Mouse (Mus musculus): Measurements from ENCODE around the gene Manba.

Gene Manba

DNA sequence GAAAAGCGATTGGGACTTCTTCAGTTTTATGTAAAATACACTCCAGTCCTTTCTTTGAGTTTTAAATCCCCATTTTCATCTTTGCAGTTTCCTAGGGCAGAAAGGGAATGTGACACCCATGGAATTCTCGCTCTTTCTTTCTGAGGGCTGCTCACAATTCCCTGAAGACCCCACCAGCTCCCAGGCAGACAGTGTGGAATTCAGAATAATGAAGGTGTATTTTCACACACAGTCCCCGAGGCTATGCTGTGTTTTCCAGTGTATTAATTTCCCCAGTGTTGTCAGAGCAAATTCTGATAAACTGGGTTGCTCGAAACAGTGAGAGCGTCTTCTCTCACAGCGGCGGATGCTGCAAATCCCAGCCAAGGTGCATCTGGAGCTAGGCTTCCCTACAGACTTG lies 44.3 kb downstream of the Manba start:
- DNase-seq (ENCODE audit: low read depth, low spot score), result no peak

DNA sequence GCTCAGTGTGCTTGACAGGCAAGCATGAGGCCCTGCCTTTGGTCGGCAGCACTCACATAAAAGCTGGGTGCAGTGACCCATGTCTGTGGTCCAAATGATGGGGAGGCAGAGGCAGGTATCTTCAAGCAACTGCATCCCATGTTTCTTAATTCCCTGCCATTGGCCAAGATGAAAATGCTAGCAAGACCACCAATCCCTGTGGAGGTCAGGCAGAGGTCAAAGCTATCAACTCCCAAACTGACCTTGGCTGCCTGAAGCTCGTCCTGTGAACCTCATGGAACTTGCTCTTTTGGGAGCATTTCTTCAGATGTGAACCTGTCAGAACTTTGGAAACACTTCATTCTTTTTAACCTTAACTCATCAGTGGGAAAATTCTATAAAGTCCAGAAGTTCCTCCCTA lies 46.4 kb downstream of the Manba start:
- no peak for DNase-seq (ENCODE audit: low read depth, low spot score)

DNA sequence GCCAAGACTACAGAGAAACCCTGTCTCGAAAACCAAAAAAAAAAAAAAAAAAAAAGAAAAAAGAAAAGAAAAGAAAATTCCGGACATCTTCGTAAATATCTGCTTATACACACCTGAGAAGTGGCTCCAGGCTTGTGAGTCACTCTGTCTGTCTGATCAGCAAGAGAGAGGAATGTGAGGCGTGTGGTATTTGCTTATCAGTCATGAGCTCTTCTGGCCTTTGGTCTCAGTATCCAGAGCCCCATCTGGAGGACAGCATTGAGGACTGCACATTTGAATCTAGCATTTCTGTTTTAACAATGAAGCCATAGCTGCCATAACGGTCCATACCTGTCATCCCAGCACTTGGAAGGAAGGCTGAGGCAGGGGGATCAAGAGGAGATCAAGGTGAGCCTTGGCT lies 48.7 kb downstream of the Manba start:
- peak; percentile 17 for DNase-seq (ENCODE audit: low read depth, low spot score)

DNA sequence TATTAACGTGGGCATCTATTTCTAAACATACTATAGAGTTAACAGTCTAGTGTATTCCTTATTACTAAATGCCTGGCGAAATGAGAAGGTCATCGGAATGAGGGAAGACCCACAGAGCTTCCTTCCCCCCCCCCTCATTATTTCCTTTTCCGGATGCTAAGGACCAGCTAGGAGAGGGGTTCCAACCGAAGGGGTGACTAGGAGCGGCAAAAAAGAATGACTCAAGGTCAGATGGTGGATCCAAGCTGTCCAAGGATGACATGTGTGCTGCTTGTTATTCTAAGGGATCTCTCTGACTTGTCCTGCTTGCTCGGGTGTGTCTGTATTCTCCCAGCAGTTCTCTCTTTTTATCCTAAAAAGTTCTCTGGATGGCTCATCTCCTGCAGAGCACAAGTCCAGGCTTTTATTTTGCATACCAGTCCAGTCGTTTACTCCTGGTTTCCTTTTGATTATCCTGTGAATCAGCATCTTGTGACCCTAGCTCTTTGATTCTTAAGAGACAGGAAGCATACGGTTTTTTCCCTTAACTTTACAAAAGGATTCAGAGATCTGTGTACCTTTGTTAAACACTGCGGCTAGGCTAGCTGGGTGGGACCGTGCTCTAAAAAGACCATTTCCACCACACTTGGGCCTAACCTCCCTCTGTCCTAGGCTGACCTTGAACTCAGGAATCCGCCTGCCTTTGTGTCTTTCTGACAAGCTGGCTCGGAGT lies 61.0 kb downstream of the Manba start:
- DNase-seq (ENCODE audit: low read depth, low spot score), result no peak

DNA sequence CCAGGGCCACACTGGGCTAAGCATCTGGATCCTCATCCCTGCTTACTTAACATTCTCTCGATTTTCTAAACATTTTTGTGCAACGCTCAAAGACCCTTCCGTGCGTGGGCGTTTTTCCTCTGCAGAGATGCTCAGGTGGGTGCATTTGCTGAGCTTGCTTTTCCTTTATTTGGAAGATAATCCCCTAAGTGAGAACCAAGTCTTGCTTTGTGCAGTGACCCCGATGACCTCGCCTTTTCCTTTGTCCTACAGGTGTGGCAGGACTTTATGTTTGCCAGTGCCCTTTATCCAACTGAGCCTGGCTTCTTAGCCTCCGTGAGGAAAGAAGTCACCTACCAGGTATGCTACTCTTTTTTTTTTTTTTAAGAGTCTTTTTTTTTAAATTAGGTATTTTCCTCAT lies 61.9 kb downstream of the Manba start:
- DNase-seq (ENCODE audit: low read depth, low spot score), result no peak

DNA sequence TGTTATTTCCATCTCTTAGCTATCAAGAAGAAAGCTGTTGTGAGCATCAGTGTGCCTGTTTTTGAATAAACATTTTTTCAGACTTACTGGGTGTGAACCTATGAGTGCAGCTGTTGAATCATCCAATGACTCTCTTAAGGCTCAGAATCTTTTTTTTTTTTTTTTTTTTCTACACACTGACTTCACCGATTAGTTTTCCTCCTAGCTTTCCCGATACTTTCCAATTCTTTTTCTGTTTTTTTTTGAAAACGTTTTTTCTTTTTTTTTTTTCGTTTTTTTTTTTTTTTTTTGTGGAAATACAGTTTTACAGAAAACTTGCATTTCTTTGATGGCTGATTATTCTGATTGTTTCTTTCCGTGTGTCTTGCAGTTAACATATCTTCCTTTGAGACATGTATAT lies 67.5 kb downstream of the Manba start:
- DNase-seq (ENCODE audit: low read depth, low spot score), result no peak

DNA sequence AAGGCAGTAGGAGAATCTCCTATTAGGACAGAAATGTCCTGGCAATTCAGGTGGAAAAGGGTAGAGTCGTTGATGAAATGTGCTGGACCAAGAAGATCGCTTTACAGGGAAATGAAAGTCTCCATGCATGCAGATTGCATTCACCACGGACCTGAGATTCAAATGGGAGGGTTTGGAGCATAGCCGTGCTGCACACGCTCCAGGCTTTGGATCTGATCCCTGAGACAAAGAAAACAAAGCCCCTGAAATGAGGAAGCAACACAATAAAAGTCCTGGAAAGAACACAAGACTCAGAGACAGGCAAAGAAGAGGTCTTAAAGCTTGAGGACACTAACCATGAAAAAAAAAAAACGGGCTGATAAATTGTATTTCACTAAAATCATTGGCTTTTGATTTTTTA lies 69.8 kb downstream of the Manba start:
- DNase-seq (ENCODE audit: low read depth, low spot score), result no peak

DNA sequence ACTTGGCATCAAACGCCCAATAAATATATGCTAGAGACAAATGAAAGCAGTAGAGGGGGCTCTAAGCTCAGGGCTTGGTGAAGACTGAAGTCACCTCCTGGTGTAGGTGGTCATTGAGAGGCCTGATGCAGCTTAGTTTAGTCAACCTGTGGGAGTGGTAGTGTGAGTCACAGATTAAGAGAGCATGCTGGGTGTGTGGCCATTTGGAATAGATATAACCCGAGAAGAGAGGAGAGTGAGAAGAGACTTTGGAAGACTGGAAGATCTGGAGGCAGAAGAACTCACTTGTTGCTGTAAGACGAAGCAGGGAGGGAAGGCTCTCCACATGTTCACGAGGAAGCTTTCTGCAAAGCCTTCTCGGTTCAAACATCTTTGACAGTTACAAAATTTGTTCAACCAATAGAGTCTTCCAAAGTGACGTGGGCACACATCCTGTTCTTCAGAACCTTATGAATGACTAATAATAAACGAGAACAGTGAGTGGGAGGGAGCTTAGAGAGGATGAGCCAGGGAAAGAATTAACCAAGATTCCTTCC lies 70.7 kb downstream of the Manba start:
- peak; percentile 23 for DNase-seq (ENCODE audit: low read depth, low spot score)

DNA sequence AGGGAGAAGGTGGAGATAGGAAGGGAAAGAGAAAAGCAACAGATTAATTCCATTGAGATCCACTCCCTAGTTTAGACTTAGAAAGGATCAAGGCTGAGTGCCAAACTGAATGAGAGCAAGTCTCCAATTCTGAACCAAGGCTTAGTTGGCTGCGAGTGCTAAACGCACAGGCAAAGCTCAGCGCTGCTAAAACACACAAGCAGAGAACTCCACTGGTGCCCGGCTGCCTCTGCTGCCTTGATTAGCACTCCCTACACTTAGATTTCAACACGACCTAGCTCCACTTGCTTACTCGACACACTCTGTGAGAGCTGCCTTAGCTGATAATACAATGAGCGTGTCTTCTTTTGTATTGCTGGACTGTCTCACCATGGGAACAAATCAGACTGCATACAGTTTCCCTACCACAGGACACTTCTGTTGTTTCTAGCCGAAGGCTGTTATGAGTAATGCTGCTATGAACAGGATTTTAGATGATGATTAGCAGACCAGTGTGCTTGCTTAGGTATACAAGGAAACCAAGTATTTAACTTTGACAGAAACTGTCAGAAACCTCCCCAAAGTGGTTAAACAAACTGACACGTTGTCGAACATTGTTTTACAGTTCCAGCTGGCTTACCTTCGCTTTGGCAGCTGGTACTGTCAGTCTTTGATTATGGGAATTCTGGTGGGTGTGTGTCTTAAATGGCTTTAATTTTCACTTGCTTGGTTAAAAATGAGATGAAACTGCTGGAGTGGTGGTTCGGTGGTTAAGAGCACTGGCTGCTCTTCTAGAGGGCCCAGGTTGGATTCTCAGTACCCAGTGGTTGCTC lies 71.6 kb downstream of the Manba start:
- DNase-seq (ENCODE audit: low read depth, low spot score), result no peak

DNA sequence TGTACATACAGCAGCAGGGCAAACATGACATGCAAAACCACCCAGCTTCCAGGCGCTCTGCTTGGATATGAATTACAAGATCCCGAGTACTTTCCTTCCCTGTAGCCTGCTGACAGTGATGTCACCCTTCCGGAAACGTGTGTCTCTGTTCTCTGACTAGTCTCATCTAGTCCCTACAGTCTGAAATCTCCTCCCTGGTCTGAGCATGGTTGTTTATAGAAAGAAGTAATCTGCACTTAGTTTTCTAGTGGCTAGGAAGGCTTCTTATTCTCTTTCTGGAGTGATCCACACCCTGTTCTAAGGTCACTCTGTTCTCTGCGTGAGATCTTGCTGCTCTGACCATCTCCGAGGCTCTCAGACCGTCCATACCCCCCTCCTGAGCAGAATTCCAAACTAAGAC lies 76.6 kb downstream of the Manba start:
- no peak for DNase-seq (ENCODE audit: low read depth, low spot score)

DNA sequence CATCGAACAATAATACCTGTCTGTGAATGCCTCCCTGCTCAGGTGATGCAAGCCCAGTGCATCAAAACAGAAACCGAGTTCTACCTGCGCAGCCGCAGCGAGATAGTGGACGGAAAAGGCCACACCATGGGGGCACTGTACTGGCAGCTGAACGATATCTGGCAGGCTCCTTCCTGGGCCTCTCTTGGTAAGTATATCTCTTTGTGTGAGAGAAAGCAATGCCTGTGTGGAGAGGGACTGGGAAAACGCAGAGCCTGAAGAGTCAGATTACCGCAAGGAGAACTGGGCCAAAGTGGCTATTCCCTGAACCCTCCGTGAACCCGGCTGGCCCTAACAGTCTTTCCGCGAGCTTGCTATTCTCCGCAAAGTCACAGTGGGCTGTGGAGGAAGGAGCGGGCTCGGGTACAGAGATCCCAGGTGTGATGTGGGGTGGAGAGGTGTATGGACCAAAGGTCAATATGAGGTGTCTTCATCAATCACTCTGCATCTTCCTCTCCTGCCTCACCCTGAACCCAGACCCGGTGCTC lies 77.8 kb downstream of the Manba start:
- DNase-seq (ENCODE audit: low read depth, low spot score), result no peak

DNA sequence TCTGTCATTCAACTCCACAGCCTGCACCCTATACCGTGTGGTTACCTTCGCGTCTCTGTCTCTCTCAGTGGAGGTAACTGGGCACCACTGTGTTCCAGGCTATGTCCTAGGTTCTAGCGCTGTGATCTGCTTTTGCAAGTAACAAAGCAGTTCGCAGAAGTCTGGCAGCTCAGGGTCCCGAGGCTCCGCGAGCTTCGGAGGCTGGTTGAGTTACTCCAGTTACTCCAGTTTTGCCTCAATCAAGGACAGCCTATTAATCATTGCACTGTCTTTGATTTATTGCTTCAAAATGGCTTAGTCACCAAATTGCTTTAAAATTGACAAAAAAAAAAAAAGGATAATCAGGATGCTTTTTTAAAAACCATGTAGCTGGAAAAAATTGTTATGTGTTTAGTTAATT lies 79.3 kb downstream of the Manba start:
- DNase-seq (ENCODE audit: low read depth, low spot score), result no peak

DNA sequence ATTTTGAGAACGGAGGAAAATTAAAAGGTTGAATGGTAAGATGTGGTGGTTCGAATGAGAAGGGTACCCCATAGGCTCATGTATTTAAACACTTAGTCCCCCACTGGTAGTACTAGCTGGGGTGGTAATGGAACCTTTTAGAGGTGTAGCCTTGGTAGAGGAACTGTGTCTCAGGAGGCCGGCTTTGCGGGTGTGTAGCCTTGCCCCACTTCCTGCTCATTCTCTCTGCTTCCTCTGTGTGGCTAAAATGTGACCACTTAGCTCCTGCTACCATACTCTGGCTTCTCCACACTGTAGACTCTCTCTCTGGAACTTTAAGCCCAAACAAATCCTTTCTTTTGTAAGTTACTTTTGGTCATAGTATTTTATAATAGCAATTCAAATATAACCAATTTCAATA lies 79.9 kb downstream of the Manba start:
- DNase-seq (ENCODE audit: low read depth, low spot score), result peak; percentile 37

DNA sequence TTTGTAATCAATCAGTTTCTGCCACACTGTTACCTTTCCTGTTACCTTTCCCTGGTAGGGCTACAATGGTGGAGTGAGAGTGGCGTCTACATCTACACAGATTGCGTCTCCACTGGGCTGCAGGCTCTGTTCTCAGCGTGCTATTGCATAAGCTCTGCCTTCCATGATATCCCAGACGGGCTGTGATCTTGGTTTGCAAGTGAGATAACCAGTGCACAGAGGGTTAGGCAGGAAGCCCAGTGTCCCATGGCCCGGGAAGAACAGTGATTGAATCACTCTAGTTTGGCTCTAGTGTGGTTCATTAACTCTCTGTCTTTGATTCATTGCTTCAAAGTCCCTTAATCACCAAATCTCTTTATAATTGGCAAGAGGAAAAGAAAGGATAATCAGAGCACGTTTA lies 82.5 kb downstream of the Manba start:
- no peak for DNase-seq (ENCODE audit: low read depth, low spot score)

DNA sequence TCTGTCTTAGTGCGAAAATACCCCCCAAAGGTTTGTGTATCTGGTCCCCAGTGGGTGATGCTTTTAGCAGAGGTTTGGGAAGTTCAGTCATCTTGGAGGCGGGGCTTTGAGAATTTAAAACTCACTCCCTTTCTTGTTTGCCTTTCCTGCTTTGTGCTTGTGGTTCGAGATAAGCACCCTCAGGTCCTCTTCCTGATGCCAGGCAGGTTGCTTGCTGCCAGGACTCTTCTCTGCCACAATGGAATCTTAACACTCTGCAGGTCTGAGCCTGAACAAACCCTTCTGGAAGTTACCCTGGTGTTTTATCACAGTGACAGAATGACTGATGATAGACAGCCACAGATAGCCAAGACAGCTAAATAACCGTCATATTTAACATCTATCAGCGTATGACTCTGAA lies 83.2 kb downstream of the Manba start:
- DNase-seq (ENCODE audit: low read depth, low spot score), result peak; percentile 23

DNA sequence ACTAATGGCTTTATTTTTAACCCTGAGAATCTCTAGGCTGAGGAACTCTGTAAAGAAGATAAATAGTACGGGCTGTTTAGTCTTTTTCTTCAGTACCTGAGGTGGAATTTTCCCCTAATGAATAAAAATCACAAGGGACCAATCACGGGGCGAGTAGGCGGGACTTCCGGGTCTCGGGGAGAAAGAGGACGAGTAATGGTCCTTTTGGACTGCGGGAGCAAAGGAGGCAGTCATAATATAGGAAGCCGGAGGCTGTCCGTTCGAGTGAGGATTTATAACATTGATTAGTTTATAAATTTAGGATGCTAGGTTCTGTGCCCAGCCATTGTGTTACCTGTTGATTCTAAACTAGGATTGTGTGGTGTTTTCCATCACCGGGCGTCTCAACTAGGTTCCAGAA lies 86.1 kb downstream of the Manba start:
- no peak for DNase-seq (ENCODE audit: low read depth, low spot score)

DNA sequence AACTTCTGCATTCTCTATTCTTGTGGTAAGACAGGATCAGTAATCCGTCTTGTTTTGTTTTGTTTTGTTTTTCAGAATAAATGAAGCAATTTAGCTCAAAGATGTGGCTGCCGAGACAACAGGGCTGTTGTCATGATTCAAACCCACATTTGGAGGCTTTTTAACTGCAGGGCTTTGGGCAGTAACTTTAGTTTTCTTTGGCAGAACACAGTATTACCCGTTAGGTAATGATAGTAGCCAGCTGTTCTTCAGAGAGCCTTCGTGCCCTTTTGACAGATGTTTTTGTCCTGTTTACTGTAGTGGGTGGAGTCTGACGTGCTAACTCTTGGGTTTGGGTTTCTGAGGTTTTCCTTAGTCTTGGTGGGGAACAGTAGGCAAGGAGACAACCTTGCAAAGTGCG lies 87.6 kb downstream of the Manba start:
- DNase-seq (ENCODE audit: low read depth, low spot score), result no peak

DNA sequence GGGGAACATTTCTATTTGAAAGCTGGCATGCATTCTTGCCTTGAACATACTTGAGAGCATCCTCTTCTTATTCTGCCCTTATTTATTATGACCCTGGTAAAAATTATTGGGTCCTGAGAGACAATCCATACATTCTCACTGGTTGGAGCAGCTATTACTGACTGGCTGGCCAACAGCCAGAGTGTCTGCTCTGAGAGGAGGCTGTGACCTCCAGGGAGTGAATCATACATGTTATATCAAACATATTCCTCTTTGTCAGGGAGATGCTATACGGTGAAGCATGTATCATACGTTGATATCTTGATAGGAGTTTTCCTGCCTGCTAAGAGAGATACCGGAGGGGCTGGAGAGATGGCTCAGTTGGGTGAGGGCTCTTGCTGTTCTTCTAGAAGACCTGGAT lies 89.7 kb downstream of the Manba start:
- no peak for DNase-seq (ENCODE audit: low read depth, low spot score)

DNA sequence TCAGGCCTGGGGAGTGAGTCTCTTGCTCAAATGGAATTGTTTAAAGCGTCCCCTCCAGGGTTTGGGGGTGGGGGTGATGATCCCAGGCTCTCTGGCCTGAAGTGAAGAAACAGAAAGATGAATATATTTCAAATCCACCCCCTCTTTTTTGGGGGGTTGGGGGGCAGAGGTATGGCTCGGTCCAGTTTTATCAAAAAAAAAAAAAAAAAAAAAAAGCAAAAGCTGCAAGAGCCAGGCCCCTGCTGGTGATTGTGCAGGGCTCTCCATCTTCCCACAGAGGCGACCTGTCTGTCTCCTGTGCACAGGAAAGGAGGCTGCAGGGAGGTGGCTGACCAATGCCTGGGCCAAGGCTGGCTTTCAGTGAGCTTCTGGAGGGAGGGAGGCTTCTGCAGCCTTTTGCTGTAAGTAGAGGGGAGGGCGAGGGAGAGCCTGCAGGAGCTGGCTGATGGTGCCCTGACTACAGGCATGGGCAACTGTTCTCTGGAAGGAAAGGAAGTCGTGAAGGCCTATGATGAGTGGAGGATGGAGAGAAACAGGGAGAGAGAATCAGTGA lies 93.3 kb downstream of the Manba start:
- DNase-seq (ENCODE audit: low read depth, low spot score), result no peak

DNA sequence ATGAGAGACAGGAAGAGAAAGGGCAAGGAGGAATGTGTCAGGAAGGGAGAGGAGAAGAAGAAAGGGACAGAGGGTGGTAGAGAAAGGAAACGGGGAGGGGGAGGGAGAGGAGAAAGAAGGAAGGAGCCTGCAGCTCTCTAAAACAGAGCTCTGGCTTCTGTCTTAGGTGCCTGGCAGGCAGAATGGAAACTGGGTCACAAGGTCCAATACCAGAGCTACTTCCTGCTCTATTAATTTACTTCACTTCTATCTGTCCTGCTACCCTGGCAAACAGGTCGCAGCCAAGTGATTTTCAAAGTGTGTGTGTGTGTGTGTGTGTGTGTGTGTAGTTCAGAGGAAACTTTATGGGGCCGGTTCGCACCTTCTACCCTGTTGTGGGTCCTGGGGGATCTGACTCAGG lies 93.8 kb downstream of the Manba start:
- no peak for DNase-seq (ENCODE audit: low read depth, low spot score)

DNA sequence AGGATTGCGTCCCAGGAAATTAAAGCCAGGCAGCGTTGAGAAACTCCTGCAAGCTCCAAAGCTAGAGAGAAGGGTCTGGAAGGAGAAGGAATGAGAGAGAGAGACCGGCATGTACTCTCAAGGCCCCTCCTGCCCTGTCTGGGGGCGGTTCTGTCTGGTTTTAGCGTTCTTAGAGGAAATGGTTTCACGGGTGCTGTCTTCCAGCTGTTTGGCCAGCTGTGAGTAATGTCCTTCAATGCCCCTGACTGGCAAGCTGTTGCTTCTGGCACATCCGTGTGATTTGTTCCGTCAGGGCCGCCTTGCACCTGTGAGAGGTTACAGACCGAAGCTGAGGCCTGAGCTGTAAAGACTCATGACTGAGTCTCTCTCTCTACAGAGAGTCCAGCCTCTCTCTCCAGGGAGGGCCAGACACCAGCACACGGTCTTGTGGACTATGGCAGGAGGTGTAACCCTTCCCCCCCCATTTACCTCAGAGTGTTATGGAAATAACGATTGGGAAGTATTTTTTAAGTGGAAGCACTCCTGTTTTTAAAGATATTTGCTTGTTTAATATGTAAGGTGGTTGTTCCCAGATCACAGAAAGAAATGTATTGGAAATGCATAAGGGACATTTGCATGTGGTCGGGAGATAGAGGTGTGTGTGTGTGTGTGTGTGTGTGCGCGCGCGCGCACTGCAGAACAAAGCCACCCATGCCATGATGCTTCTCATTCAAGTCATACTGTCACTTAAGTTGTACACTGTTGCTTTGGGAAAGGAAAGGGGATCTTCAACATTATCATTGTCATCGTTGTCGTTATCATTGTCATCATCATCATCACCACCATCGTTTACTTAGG lies 95.2 kb downstream of the Manba start:
- DNase-seq (ENCODE audit: low read depth, low spot score), result peak; percentile 59
